Mouse (Mus musculus): Measurements from ENCODE around the gene Gm6169. TPM values are rescaled to one million over a fixed set of nuclear protein-coding genes. Genes with fewer than 3 reads are reported as not detected.

The Gm6169 gene
- polyA plus RNA-seq, 1 experiment = 0.94 TPM

GRCm38 (mm10) chr13:97088183-97088582, 10.9 kb downstream of the Gm6169 start:
- peak; percentile 11 for DNase-seq (ENCODE audit: low read depth)
- TF ChIP-seq POLR2A (IDR thresholded peaks at IDR 0.05; ENCODE audit: borderline replicate concordance, extremely low read depth, insufficient read depth, insufficient read length, poor library complexity, severe bottlenecking) = no peak
- no peak for TF ChIP-seq CTCF (IDR thresholded peaks at IDR 0.05; ENCODE audit: borderline replicate concordance, extremely low read depth, insufficient read depth, insufficient read length)

- no peak for TF ChIP-seq CTCF (IDR thresholded peaks at IDR 0.05; ENCODE audit: borderline replicate concordance, extremely low read depth, insufficient read depth, insufficient read length)
- no peak for TF ChIP-seq POLR2A (IDR thresholded peaks at IDR 0.05; ENCODE audit: borderline replicate concordance, extremely low read depth, insufficient read depth, insufficient read length, poor library complexity, severe bottlenecking)
- DNase-seq (ENCODE audit: low read depth) = no peak
These were observed 11.6 kb downstream of the Gm6169 start for GRCm38 (mm10) chr13:97087421-97087820.

- no peak for DNase-seq (ENCODE audit: low read depth)
- TF ChIP-seq POLR2A (IDR thresholded peaks at IDR 0.05; ENCODE audit: borderline replicate concordance, extremely low read depth, insufficient read depth, insufficient read length, poor library complexity, severe bottlenecking) (no peak), CTCF (IDR thresholded peaks at IDR 0.05; ENCODE audit: borderline replicate concordance, extremely low read depth, insufficient read depth, insufficient read length) (no peak)
These were observed 12.7 kb downstream of the Gm6169 start for GRCm38 (mm10) chr13:97086316-97086715.

- DNase-seq (ENCODE audit: low read depth) = no peak
- TF ChIP-seq CTCF (IDR thresholded peaks at IDR 0.05; ENCODE audit: borderline replicate concordance, extremely low read depth, insufficient read depth, insufficient read length) (no peak), POLR2A (IDR thresholded peaks at IDR 0.05; ENCODE audit: borderline replicate concordance, extremely low read depth, insufficient read depth, insufficient read length, poor library complexity, severe bottlenecking) (no peak)
These were observed 16.6 kb downstream of the Gm6169 start for GRCm38 (mm10) chr13:97082432-97082831.

- DNase-seq (ENCODE audit: low read depth) = no peak
These were observed 18.4 kb downstream of the Gm6169 start for GRCm38 (mm10) chr13:97080615-97081014.

GRCm38 (mm10) chr13:97080201-97080600, 18.8 kb downstream of the Gm6169 start:
- TF ChIP-seq CTCF (IDR thresholded peaks at IDR 0.05; ENCODE audit: borderline replicate concordance, extremely low read depth, insufficient read depth, insufficient read length) = no peak
- TF ChIP-seq POLR2A (IDR thresholded peaks at IDR 0.05; ENCODE audit: borderline replicate concordance, extremely low read depth, insufficient read depth, insufficient read length, poor library complexity, severe bottlenecking) = no peak
- DNase-seq (ENCODE audit: low read depth) = peak; percentile 46

More at GRCm38 (mm10) chr13:97080615-97081014, 18.4 kb downstream of the Gm6169 start:
- no peak for TF ChIP-seq CTCF (IDR thresholded peaks at IDR 0.05; ENCODE audit: borderline replicate concordance, extremely low read depth, insufficient read depth, insufficient read length)

GRCm38 (mm10) chr13:97077556-97077955, 21.5 kb downstream of the Gm6169 start:
- TF ChIP-seq CTCF (IDR thresholded peaks at IDR 0.05; ENCODE audit: borderline replicate concordance, extremely low read depth, insufficient read depth, insufficient read length) = no peak
- TF ChIP-seq POLR2A (IDR thresholded peaks at IDR 0.05; ENCODE audit: borderline replicate concordance, extremely low read depth, insufficient read depth, insufficient read length, poor library complexity, severe bottlenecking) = no peak
- DNase-seq (ENCODE audit: low read depth) = no peak

GRCm38 (mm10) chr13:97073497-97073896, 25.5 kb downstream of the Gm6169 start:
- TF ChIP-seq CTCF (IDR thresholded peaks at IDR 0.05; ENCODE audit: borderline replicate concordance, extremely low read depth, insufficient read depth, insufficient read length) (no peak), POLR2A (IDR thresholded peaks at IDR 0.05; ENCODE audit: borderline replicate concordance, extremely low read depth, insufficient read depth, insufficient read length, poor library complexity, severe bottlenecking) (no peak)
- no peak for DNase-seq (ENCODE audit: low read depth)

GRCm38 (mm10) chr13:97071626-97072241, 27.3 kb downstream of the Gm6169 start:
- TF ChIP-seq POLR2A (IDR thresholded peaks at IDR 0.05; ENCODE audit: borderline replicate concordance, extremely low read depth, insufficient read depth, insufficient read length, poor library complexity, severe bottlenecking) (0 out of 2 replicates have a peak, but pooled peaks have one; percentile 8), CTCF (IDR thresholded peaks at IDR 0.05; ENCODE audit: borderline replicate concordance, extremely low read depth, insufficient read depth, insufficient read length) (no peak)
- DNase-seq (ENCODE audit: low read depth) = peak; percentile 66

GRCm38 (mm10) chr13:97070931-97071625, 28.0 kb downstream of the Gm6169 start:
- TF ChIP-seq POLR2A (IDR thresholded peaks at IDR 0.05; ENCODE audit: borderline replicate concordance, extremely low read depth, insufficient read depth, insufficient read length, poor library complexity, severe bottlenecking) = 0 out of 2 replicates have a peak, but pooled peaks have one; percentile 30
- TF ChIP-seq CTCF (IDR thresholded peaks at IDR 0.05; ENCODE audit: borderline replicate concordance, extremely low read depth, insufficient read depth, insufficient read length) = no peak
- DNase-seq (ENCODE audit: low read depth) = peak; percentile 62

- TF ChIP-seq POLR2A (IDR thresholded peaks at IDR 0.05; ENCODE audit: borderline replicate concordance, extremely low read depth, insufficient read depth, insufficient read length, poor library complexity, severe bottlenecking) (no peak), CTCF (IDR thresholded peaks at IDR 0.05; ENCODE audit: borderline replicate concordance, extremely low read depth, insufficient read depth, insufficient read length) (no peak)
These were observed 30.9 kb downstream of the Gm6169 start for GRCm38 (mm10) chr13:97068151-97068550.

GRCm38 (mm10) chr13:97067691-97068090, 31.3 kb downstream of the Gm6169 start:
- no peak for TF ChIP-seq POLR2A (IDR thresholded peaks at IDR 0.05; ENCODE audit: borderline replicate concordance, extremely low read depth, insufficient read depth, insufficient read length, poor library complexity, severe bottlenecking)
- TF ChIP-seq CTCF (IDR thresholded peaks at IDR 0.05; ENCODE audit: borderline replicate concordance, extremely low read depth, insufficient read depth, insufficient read length) = no peak
- peak; percentile 13 for DNase-seq (ENCODE audit: low read depth)

More at GRCm38 (mm10) chr13:97068151-97068550, 30.9 kb downstream of the Gm6169 start:
- DNase-seq (ENCODE audit: low read depth) = no peak
